Mouse (Mus musculus) bone marrow macrophage, adult 2 months (primary cell): ENCODE data around the gene Smarcd3. TPM values are rescaled to one million over a fixed set of nuclear protein-coding genes. Genes with fewer than 3 reads are reported as not detected.

Experiments used
- H3K27ac ChIP-seq: 2 replicates; pipeline ENCODE4 v1.5.1; 2012; ENCODE audit warnings: low read depth, low read length; ENCODE audit not compliant: insufficient read depth
- H3K4me1 ChIP-seq: 2 replicates; pipeline ENCODE4 v1.6.1; 2012; ENCODE audit warnings: low read length; ENCODE audit not compliant: control insufficient read depth, insufficient read depth
- H3K4me3 ChIP-seq: 2 replicates; pipeline ENCODE4 v1.5.1; 2012; ENCODE audit warnings: mild to moderate bottlenecking, low read length, moderate library complexity; ENCODE audit not compliant: insufficient read depth
- CTCF ChIP-seq: IDR thresholded peaks from 2 replicates; pipeline ENCODE4 v1.5.1; 2012; ENCODE audit warnings: low read depth, mild to moderate bottlenecking, low read length, moderate library complexity
- POLR2A ChIP-seq: IDR thresholded peaks from 2 replicates; pipeline ENCODE4 v1.6.1; 2012; ENCODE audit warnings: mild to moderate bottlenecking, low read depth, low read length, borderline replicate concordance
- polyA plus RNA-seq: library from polyadenylated mRNA; stranded (reverse); fragments of >200 nt; gene quantifications from 2 replicates; pipeline ENCODE4 v1.2.4, GENCODE M21; 2012; ENCODE audit not compliant: missing spikeins, insufficient read depth, insufficient read length

The Smarcd3 gene
- not detected in 2 replicates for polyA plus RNA-seq

DNA sequence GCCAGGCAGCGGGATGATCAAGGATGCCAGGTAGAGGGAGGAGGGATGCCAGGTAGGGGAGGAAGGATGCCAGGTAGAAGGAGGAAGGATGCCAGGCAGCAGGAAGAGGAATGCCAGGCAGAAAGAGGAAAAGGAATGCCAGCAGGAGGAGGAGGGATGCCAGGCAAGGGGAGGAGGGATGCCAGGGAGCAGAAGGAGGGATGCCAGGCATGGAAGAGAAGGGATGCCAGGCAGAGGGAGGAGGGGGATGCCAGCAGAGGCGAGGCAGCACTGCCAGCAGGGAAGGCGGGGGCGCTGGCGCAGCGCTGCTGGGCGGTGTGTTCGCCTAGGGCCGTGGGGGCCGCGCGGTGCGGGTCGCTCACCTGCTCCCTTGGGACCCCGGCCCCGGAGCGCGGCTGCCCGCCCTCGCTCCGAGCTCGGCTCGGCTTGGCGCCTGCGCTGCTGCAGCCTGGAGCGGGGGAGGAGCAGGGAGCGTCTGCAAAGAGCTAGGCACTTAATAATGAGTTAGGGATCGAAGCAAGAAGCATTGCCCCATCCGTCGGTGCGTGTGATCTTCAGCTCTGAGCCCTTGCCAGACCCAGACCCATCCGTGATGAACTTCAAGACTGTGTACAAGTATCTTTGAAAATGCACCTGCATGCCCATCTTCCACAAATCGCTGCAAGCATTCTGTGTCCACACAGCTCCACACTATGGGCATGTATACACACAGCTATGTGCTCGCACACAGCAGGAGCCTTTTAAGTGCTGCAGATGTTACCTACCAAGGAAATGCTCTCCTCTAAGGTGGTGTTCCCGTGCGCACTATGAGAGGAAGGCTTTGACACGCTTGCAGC is at the start of gene Smarcd3:
TSS of gene Smarcd3 (minus strand) at position 426 of the 836 bp plus-strand sequence.
- Histone ChIP-seq H3K27ac (no peak within 1 kb of the TSS), H3K4me3 (no peak within 1 kb of the TSS)
- TF ChIP-seq POLR2A (no peak), CTCF (no peak)

GRCm38 (mm10) chr5:24661457-24661856 is 37.2 kb upstream of the Smarcd3 start:
- no peak overlapping the region for H3K27ac ChIP-seq
- TF ChIP-seq CTCF = no peak
- no peak for TF ChIP-seq POLR2A
- no peak overlapping the region for H3K4me3 ChIP-seq
- 0 out of 2 replicates have a peak, but pooled peaks cover 2% of the 10 kb centered on the region for H3K4me1 ChIP-seq

More for the DNA sequence above, at the start of gene Smarcd3:
- H3K4me1 ChIP-seq = no peaks in the 10 kb centered on the region

DNA sequence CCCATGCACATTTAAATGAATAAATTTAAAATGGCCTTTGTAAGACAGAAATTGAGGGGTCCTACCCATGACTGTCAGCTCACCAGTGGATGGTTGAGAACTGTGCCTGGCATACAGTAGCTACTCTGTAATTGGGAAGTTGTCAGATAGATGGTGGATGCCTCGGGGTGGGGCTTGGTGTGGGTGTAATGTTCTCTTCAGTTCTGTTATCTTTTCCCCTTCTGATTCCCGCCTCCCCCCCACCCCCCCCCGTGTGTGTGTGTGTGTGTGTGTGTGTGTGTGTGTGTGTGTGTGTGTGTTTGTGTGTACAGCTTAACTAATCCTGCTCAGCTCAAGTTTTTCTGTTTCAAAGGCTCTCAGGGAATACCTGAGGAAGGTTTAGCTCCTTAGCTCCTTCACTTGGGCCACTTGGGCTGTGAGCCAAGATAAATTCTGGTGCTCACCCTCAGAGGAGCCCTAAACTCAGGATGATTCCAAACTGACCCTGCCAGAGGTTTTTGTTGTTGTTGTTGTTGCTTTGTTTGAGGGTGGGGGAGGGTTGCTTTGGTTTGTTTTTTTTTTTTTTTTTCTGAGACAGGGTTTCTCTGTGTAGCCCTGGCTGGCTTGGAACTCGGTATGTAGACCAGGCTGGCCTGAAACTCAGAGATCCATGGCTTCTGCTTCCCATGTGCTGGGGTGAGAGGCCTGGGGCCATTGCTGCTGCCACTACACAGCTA is 35.7 kb upstream of the Smarcd3 start:
- no peak overlapping the region for H3K27ac ChIP-seq
- H3K4me3 ChIP-seq = no peak overlapping the region
- TF ChIP-seq CTCF (no peak), POLR2A (no peak)
- 0 out of 2 replicates have a peak, but pooled peaks cover 2% of the 10 kb centered on the region for H3K4me1 ChIP-seq

GRCm38 (mm10) chr5:24657113-24657512 is 32.9 kb upstream of the Smarcd3 start:
- Histone ChIP-seq H3K27ac (no peak overlapping the region), H3K4me3 (no peak overlapping the region), H3K4me1 (0 out of 2 replicates have a peak, but pooled peaks cover 2% of the 10 kb centered on the region)
- no peak for TF ChIP-seq CTCF
- TF ChIP-seq POLR2A = no peak

DNA sequence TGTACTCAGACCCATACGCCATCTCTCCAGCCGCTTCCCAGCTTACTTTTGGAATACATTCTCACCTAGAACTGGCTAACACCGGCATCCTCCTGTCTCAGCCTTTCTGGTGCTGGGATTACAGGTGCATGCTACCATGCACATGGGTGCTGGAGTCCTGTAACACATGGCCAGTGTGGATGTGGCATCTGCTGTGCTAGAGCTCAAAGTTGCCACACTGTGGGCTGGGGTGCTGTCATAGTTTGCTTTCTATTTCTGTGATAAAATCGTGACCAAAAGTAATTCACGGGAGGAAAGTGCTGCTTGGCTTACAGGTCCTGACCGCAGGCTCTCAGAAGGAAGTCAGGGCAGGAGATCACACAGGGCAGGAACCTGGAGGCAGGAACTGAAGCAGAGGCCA is 30.3 kb upstream of the Smarcd3 start:
- no peak for TF ChIP-seq POLR2A
- TF ChIP-seq CTCF = no peak
- Histone ChIP-seq H3K4me1 (0 out of 2 replicates have a peak, but pooled peaks cover 2% of the 10 kb centered on the region), H3K27ac (no peak overlapping the region), H3K4me3 (no peak overlapping the region)

DNA sequence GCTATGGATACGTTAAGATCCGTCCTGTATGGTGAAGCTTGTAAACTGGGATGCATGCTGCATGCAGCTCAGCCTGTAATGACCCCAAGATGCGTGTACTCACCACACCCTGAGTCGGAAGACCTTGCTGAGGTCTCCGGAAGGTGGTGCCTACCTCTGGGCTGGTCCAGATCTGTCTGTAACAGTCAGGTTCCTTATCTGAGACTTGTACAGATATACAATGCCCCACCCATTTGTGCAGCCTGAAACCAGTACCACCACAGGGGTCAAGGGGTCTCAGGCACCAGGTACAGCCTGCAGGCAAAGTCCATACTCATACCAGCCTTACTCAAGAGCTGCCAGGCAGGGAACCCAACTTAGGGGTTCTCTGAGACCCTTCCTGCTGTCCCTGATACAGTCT is 28.6 kb upstream of the Smarcd3 start:
- Histone ChIP-seq H3K4me3 (no peak overlapping the region), H3K4me1 (0 out of 2 replicates have a peak, but pooled peaks cover 2% of the 10 kb centered on the region), H3K27ac (no peak overlapping the region)
- TF ChIP-seq POLR2A = no peak

DNA sequence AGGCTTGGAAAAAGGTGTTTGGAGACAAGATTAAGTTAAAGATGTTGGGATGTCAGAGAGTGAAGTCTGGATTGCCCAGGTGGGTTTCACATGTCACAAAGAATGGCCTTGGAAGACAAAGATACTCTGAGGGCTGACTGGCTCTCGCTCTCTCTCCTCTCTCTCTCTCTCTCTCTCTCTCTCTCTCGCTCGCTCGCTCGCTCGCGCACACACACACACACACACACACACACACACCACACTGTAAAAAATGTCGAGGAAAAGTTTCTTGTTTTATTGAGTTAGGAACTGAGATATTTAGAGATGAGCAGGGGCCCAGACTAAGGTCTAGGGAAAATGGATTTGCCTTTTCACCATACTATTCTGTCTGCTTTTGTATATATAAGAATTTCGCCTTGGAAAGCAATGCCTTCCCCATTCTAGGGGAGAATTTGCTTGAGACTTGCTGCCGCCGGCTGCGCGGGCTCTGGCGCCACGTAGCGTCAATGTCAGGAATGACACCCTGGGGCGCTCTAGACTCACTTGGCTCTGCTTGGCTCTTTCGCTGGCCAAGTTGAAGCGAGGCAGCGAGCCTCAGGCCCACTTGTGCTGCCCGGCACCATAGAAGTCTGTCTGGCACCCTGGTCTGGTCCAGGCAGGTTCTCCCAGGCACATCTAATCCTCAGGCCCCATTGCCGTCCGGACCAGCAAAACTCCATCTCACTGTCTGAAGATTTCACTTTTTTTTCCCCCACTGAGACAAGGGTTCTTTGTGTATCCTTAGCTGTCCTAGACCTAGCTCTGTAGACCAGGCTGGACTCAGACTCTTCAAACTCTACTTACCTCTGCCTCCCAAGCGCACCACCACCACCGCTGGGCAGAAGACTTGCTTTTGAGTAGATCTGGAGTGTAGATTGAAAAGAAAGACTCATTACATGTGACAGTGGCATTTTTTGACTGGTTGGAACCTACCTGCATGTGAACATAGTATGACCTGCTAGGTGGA is 27.8 kb upstream of the Smarcd3 start:
- Histone ChIP-seq H3K27ac (no peak overlapping the region), H3K4me1 (no peaks in the 10 kb centered on the region), H3K4me3 (no peak overlapping the region)
- no peak for TF ChIP-seq POLR2A
- TF ChIP-seq CTCF = peak; percentile 71

DNA sequence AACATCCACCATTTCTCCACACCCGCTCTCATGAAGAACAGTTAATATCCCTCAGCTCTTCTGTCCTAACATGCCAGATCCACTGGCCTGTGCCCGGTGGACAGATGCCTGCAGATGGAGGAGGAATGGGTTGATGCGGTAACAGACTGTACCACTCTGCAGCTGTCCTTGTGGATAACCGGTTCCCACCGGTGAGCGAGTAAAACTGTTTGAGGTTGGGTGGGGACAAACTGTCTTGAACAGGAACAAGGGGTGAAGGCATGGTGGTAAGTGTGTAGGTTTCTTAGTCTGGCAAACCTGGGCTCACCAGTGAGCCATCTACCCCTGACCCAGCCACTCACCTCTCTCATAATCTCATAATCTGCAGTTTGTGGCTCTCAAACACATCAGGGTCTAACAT is 27.1 kb upstream of the Smarcd3 start:
- H3K27ac ChIP-seq = no peak overlapping the region
- no peaks in the 10 kb centered on the region for H3K4me1 ChIP-seq
- no peak for TF ChIP-seq POLR2A
- TF ChIP-seq CTCF = no peak
- H3K4me3 ChIP-seq = no peak overlapping the region

- Histone ChIP-seq H3K4me3 (no peak overlapping the region), H3K4me1 (no peaks in the 10 kb centered on the region), H3K27ac (no peak overlapping the region)
- TF ChIP-seq CTCF (no peak), POLR2A (no peak)
These were observed 25.5 kb upstream of the Smarcd3 start for GRCm38 (mm10) chr5:24649701-24650100.
